Mouse (Mus musculus): ENCODE data around the gene Drap1.
"Not testable (repeated sequence)": the region's sequence is repeated elsewhere in the genome, so short reads cannot be mapped to it uniquely, and the experiment has no call there.

Gene Drap1

GRCm38 (mm10) chr19:5418750-5419466, 5.9 kb downstream of the Drap1 start:
- no peak for DNase-seq

DNA sequence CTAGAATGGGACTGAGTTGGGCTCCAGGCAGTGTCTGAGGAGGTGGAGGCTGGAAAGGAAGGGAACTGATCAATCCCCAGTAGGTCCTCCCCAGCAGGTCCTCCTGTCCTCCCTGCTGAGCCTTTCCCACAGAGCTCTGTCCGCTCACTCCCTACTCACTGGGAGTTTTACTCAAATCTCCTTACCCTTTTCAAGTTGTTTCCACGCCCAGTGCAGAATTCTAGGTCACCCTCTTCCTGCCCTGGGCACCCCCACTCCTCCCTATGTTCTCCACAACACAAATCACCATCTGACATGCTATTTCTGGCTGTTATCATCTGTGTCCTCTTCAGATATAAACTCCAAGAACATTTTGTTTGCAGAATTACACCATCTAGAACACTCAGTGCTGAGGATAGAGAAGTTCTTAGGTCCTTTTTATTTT, 10.2 kb downstream of the Drap1 start:
- DNase-seq, result peak; percentile 54

- no peak for DNase-seq
Observed at GRCm38 (mm10) chr19:5413840-5414239, 10.9 kb downstream of the Drap1 start.

DNA sequence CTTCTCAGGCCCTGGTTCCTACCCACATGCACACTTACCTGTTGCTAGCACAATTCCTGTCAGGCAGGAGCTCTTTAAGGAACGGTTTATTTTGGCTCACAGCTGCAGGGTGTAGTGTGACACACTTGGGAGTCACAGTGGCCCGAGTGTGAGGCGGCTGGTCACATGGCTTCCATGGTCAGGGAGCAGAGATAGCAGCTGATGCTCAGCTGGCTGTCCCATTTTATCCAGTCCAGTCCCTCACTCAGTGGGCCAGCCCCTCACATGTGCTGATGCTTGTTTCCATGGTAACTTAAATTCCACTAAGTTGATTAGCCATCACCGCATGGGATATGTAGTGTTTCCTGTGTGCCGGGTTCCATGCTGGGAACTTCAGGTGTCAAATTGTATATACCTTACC, 12.8 kb downstream of the Drap1 start:
- no peak for DNase-seq

GRCm38 (mm10) chr19:5410641-5411040, 14.1 kb downstream of the Drap1 start:
- DNase-seq, result peak; percentile 64

- DNase-seq, result peak; percentile 69
Observed at GRCm38 (mm10) chr19:5409068-5409467, 15.7 kb downstream of the Drap1 start.

DNA sequence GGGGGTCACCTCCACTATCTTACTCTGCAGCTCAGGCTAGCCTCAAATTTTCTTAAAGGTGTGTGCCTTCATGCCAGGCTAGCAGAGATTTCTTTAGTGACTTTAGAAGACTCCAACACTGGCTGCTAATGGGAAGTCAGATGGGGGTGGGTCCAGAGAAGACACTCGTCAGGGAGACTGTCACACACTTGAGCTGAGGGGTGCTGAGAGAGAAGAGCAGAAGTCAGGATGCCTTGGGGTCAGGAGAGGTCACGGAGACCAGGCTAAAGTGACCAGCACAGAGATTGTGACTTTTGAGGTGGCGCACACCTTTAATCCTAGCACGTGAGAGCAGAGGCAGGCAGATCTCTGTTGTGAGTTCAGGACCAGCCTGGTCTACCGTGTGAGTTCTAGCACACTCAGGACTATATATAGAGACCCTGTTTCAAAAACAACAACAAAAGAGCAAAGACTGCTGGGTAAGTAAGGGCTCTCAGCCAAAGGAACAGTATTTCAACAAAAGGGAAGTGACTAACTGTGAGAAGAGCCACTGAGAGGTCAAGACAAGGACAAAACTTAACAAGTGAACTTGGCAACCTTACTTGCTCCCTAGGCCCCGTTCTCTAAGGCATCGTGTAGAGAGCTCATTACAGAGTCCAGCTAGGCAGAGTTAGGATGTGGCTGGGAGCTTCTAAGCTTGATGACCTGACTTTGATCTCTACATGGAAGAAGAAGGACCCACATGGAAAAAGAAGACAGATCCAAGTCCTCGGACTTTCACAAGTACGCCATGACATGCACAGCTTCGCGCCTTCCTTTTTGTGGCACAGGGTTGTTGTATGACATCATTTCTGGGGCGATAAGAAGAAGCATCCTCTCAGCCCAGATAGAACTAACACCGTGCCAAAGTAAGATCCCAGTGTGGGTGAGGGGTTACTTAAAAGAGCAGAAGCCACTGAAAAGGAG, 16.4 kb downstream of the Drap1 start:
- no peak for DNase-seq

- peak; percentile 78 for DNase-seq
Observed at GRCm38 (mm10) chr19:5407133-5407532, 17.6 kb downstream of the Drap1 start.

GRCm38 (mm10) chr19:5406531-5407126, 18.1 kb downstream of the Drap1 start:
- peak; percentile 40 for DNase-seq

GRCm38 (mm10) chr19:5405924-5406323, 18.9 kb downstream of the Drap1 start:
- DNase-seq, result no peak

- DNase-seq, result no peak
Observed at GRCm38 (mm10) chr19:5402293-5402692, 22.5 kb downstream of the Drap1 start, which contains the start of gene Tsga10ip. Gene Tsga10ip, minus strand, starts transcription at chr19:5402526.

DNA sequence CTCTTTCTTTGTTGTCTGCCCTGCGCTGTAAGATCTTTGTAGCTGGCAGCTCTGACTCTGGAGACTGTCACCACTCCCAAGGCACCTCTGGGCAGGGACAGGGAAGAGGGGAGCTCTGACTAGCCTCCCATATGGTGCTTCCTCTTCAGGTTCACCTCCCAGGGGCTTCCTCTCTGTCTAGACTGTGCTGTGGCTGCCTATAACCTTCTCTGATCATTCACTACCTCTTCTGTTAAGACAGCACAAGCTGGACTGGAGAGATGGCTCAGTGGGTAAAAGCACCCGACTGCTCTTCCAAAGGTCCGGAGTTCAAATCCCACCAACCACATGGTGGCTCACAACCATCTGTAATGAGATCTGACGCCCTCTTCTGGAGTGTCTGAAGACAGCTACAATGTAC, 23.7 kb downstream of the Drap1 start:
- not testable (repeated sequence) for DNase-seq

- no peak for DNase-seq
Observed at GRCm38 (mm10) chr19:5395371-5395770, 29.4 kb downstream of the Drap1 start.

GRCm38 (mm10) chr19:5394168-5394567, 30.6 kb downstream of the Drap1 start:
- DNase-seq, result no peak

- peak; percentile 70 for DNase-seq
Observed at GRCm38 (mm10) chr19:5392892-5393291, 31.9 kb downstream of the Drap1 start.

GRCm38 (mm10) chr19:5390416-5390815, 34.4 kb downstream of the Drap1 start:
- no peak for DNase-seq

DNA sequence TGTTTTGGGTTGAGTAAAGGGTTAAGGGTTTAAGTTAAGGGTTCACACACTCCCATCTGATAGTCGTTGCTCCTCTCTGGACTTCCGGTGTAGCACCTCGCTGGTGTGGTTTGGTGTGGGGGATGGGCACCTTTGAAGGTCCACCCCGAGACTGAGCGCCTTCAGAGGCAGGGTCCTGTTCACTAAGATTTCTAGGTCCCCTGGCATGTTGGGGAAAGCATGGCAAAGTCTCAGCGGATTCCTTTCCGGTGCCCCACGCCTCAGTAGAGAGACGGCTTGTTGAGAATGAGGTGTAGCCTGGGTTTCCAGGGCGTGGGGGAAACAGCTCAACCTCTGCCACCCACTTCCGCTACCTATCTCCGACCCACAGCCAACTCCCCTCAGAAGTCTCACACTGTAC, 35.1 kb downstream of the Drap1 start:
- DNase-seq, result peak; percentile 43

DNA sequence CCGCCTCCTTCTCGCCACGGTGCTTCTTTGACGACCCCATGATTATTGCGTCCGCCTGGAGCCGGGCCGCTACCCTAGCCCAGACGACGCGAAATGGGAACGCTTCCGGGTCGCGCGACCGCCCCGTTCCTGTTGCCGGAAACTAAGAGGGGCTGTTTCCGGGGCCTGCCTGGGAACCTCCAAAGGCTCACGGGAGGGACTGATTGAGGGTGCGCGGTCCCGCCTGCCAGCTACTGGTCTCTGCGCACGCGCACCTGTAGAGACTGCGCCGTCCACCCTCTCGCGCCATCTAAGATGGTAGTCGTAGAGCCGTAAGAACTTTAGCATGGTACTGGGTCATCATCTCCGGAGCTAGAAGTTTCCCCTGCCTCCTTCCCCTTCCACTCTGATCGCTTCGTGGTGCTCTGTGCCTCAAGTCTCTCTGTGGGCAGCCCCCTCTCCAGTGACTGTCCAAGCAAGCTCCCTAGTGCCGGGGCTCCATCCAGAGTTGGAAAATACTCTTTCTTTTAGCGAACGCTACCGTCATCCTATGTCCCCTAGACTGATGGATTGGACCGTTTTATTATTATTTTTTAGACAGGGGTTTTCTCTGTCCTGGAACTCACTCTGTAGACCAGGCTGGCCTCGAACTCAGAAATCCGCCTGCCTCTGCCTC, 36.1 kb downstream of the Drap1 start, which contains the start of gene Sart1:
Gene Sart1, minus strand, starts transcription at position 116 of the 655 bp plus-strand sequence.
- peak; percentile 95 for DNase-seq

DNA sequence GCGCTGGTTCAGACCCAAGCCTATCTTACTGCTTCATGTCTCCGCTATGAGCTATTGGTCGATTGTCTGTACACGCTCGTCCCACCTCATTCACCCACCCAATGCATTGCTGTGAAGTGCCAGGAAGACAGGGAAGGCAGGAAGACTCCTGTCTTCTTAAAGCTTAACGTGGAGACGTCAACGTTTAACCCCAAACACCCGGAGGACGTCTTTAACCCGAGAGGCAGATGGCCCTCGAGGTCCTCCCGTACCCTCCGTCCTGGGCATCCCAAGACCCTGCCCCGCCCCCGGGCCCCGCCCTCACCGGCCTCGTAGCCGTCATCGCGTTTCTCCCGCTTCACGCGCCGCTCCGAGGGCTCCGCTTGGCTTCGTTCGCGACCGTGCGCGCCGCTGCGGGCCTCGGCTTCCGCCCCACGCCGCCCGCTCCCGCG, 36.8 kb downstream of the Drap1 start:
- DNase-seq, result no peak

- no peak for DNase-seq
Observed at GRCm38 (mm10) chr19:5384715-5385114, 40.1 kb downstream of the Drap1 start.

GRCm38 (mm10) chr19:5383326-5383725, 41.5 kb downstream of the Drap1 start:
- no peak for DNase-seq

- no peak for DNase-seq
Observed at GRCm38 (mm10) chr19:5377446-5377845, 47.3 kb downstream of the Drap1 start.

DNA sequence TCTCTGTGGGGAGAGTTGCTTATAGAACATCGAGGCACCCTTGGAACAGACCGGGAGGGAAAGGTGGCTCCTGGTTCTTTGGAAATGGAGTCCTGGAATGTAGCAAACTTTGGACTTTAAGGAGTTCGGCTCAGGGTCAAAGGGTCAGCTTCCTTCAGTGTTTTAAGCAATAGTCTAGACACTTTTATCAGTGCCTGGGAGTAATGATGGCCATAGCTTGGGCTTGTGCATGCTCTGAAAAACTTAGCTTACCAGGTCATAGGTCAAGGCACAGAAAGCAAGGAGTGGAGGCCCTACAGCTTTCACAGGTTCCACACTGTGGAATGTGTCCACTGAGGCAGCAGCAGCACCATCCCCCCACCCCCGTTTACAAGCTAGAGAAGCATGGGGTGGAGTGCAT, 50.0 kb downstream of the Drap1 start:
- DNase-seq, result no peak

Measured in lung, postnatal 14 days (tissue).